Mouse (Mus musculus): ENCODE results near the gene Zdhhc22.

GRCm38 (mm10) chr12:86990755-86991110, 503 bp upstream of the Zdhhc22 start:
- TF ChIP-seq CTCF (IDR thresholded peaks at IDR 0.05; ENCODE audit: borderline replicate concordance, control insufficient read depth, extremely low read depth, insufficient read depth, low read length, poor library complexity) (no peak), POLR2A (IDR thresholded peaks at IDR 0.05; ENCODE audit: control insufficient read depth, extremely low read depth, insufficient read depth, low read length, poor library complexity) (no peak)
